Mouse (Mus musculus): ENCODE measurements around the gene Muc4. TPM values are rescaled to one million over a fixed set of nuclear protein-coding genes. Genes with fewer than 3 reads are reported as not detected.

The Muc4 gene
- polyA plus RNA-seq, 1 experiment, result not detected

GRCm38 (mm10) chr16:32825380-32825779, 89.7 kb downstream of the Muc4 start:
- Histone ChIP-seq H3K4me3 (ENCODE audit: insufficient read depth, low read length) (no peak overlapping the region), H3K27ac (ENCODE audit: insufficient read depth, low read length) (no peak overlapping the region), H3K4me1 (ENCODE audit: control insufficient read depth, insufficient read depth, low read length) (peaks cover 4% of the 10 kb centered on the region)
- no peak for TF ChIP-seq CTCF (IDR thresholded peaks at IDR 0.05; ENCODE audit: borderline replicate concordance, insufficient read depth, low read length)
- TF ChIP-seq POLR2A (IDR thresholded peaks at IDR 0.05; ENCODE audit: low read depth, low read length), result no peak

- Histone ChIP-seq H3K27ac (ENCODE audit: insufficient read depth, low read length) (no peak overlapping the region), H3K4me1 (ENCODE audit: control insufficient read depth, insufficient read depth, low read length) (peaks cover 4% of the 10 kb centered on the region), H3K4me3 (ENCODE audit: insufficient read depth, low read length) (no peak overlapping the region)
- no peak for TF ChIP-seq CTCF (IDR thresholded peaks at IDR 0.05; ENCODE audit: borderline replicate concordance, insufficient read depth, low read length)
- TF ChIP-seq POLR2A (IDR thresholded peaks at IDR 0.05; ENCODE audit: low read depth, low read length), result no peak
Measured at GRCm38 (mm10) chr16:32826521-32826920, 90.8 kb downstream of the Muc4 start.

GRCm38 (mm10) chr16:32829104-32829503, 93.4 kb downstream of the Muc4 start:
- no peak overlapping the region for H3K4me3 ChIP-seq (ENCODE audit: insufficient read depth, low read length)
- TF ChIP-seq POLR2A (IDR thresholded peaks at IDR 0.05; ENCODE audit: low read depth, low read length) (no peak), CTCF (IDR thresholded peaks at IDR 0.05; ENCODE audit: borderline replicate concordance, insufficient read depth, low read length) (no peak)
- H3K27ac ChIP-seq (ENCODE audit: insufficient read depth, low read length), result no peak overlapping the region
- H3K4me1 ChIP-seq (ENCODE audit: control insufficient read depth, insufficient read depth, low read length), result peaks cover 4% of the 10 kb centered on the region; the same call in 1 of the 2 replicates

- H3K27ac ChIP-seq (ENCODE audit: insufficient read depth, low read length), result no peak overlapping the region
- peaks cover 4% of the 10 kb centered on the region; the same call in 1 of the 2 replicates for H3K4me1 ChIP-seq (ENCODE audit: control insufficient read depth, insufficient read depth, low read length)
- H3K4me3 ChIP-seq (ENCODE audit: insufficient read depth, low read length), result no peak overlapping the region
- TF ChIP-seq CTCF (IDR thresholded peaks at IDR 0.05; ENCODE audit: borderline replicate concordance, insufficient read depth, low read length) (no peak), POLR2A (IDR thresholded peaks at IDR 0.05; ENCODE audit: low read depth, low read length) (no peak)
Measured at GRCm38 (mm10) chr16:32831501-32831900, 95.8 kb downstream of the Muc4 start.

Other genes starting within 250 kb of the Muc4 start
- gene Slc51a, start 248.0 kb upstream of the Muc4 start, polyA plus RNA-seq (2011; ENCODE audit: insufficient read length, low read depth, missing spikeins), result 0.19 TPM in 1 of 2 replicates, not detected in the other
- gene Zdhhc19, start 239.6 kb upstream of the Muc4 start, polyA plus RNA-seq (2011; ENCODE audit: insufficient read length, low read depth, missing spikeins), result not detected in 2 replicates
- 38.0 and 44.5 TPM in 2 replicates for gene Tfrc, start 127.0 kb upstream of the Muc4 start, polyA plus RNA-seq (2011; ENCODE audit: insufficient read length, low read depth, missing spikeins)
- 92.4 and 144 TPM in 2 replicates for gene Tnk2, start 92.0 kb upstream of the Muc4 start, polyA plus RNA-seq (2011; ENCODE audit: insufficient read length, low read depth, missing spikeins)
- gene Muc20, start 61.5 kb downstream of the Muc4 start, polyA plus RNA-seq (2011; ENCODE audit: insufficient read length, low read depth, missing spikeins), result not detected in 2 replicates
- not detected in 2 replicates for gene Smbd1, start 74.6 kb downstream of the Muc4 start, polyA plus RNA-seq (2011; ENCODE audit: insufficient read length, low read depth, missing spikeins)
- 108 and 115 TPM in 2 replicates for gene Fyttd1, start 141.6 kb downstream of the Muc4 start, polyA plus RNA-seq (2011; ENCODE audit: insufficient read length, low read depth, missing spikeins)
- gene Rubcn, start 141.9 kb downstream of the Muc4 start, polyA plus RNA-seq (2011; ENCODE audit: insufficient read length, low read depth, missing spikeins), result 26.2 and 27.1 TPM in 2 replicates
- 39.9 and 52.7 TPM in 2 replicates for gene Lrch3, start 178.2 kb downstream of the Muc4 start, polyA plus RNA-seq (2011; ENCODE audit: insufficient read length, low read depth, missing spikeins)